Mouse (Mus musculus) C2C12 (cell line): ENCODE data around the gene Galntl6.

Source experiments
- CEBPB ChIP-seq: IDR thresholded peaks from one replicate; pipeline ENCODE4 v1.6.1; 2011; ENCODE audit warnings: low read depth, mild to moderate bottlenecking, control low read depth, moderate library complexity
- CTCF ChIP-seq: IDR thresholded peaks from one replicate; pipeline ENCODE4 v1.5.1; 2011; ENCODE audit not compliant: control insufficient read depth, insufficient read depth, insufficient read length
- MAX ChIP-seq: IDR thresholded peaks from one replicate; pipeline ENCODE4 v1.6.1; 2011; ENCODE audit warnings: mild to moderate bottlenecking, control low read depth
- MYOD1 ChIP-seq: IDR thresholded peaks from one replicate; pipeline ENCODE4 v1.6.1; 2011; ENCODE audit warnings: low read depth; ENCODE audit not compliant: control insufficient read depth, insufficient read length
- USF1 ChIP-seq: IDR thresholded peaks from one replicate; pipeline ENCODE4 v1.6.1; 2011; ENCODE audit warnings: low read depth, mild to moderate bottlenecking, control low read depth, moderate library complexity

GRCm38 (mm10) chr8:58805190-58805589, 107.2 kb downstream of the Galntl6 start:
- no peak for TF ChIP-seq USF1
- no peak for TF ChIP-seq CTCF
- TF ChIP-seq MAX: no peak
- no peak for TF ChIP-seq CEBPB
- TF ChIP-seq MYOD1: no peak
